Mouse (Mus musculus) megakaryocyte, embryonic 14.5 days (primary cell): ENCODE data around the gene Samd3. TPM values are rescaled to one million over a fixed set of nuclear protein-coding genes. Genes with fewer than 3 reads are reported as not detected.

Experiments used
- H3K27me3 ChIP-seq: replicated peaks from 2 replicates; pipeline ENCODE3; 2012; ENCODE audit warnings: inconsistent platforms
- H3K36me3 ChIP-seq: replicated peaks from 2 replicates; pipeline ENCODE3; 2012; ENCODE audit warnings: low read length, inconsistent platforms, mixed read lengths
- H3K4me1 ChIP-seq: 2 replicates; pipeline ENCODE4 v1.6.1; 2012; ENCODE audit warnings: inconsistent platforms
- H3K4me3 ChIP-seq: replicated peaks from 2 replicates; pipeline ENCODE3; 2012; ENCODE audit warnings: moderate library complexity, mild to moderate bottlenecking, inconsistent platforms
- H3K9me3 ChIP-seq: 2 replicates; pipeline ENCODE4 v1.6.1; 2012; ENCODE audit warnings: inconsistent platforms
- FLI1 ChIP-seq: IDR thresholded peaks from 2 replicates; pipeline ENCODE4 v1.6.1; 2012; ENCODE audit warnings: low read length, inconsistent platforms, mixed read lengths
- GATA1 ChIP-seq: IDR thresholded peaks from 3 replicates; pipeline ENCODE4 v1.6.1; 2012; ENCODE audit warnings: mixed read lengths, low read length, inconsistent platforms, borderline replicate concordance
- polyA plus RNA-seq: library from polyadenylated mRNA; stranded (reverse); fragments of >175 nt; gene quantifications from 2 replicates; pipeline ENCODE4 v1.2.3, GENCODE M21; 2012; ENCODE audit warnings: low replicate concordance; ENCODE audit not compliant: insufficient read depth

The Samd3 gene
- polyA plus RNA-seq, 1 experiment, result not detected

- peaks cover 3% of the 10 kb centered on the region; the same call in 1 of the 2 replicates for H3K4me1 ChIP-seq
- no peaks in the 10 kb centered on the region for H3K27me3 ChIP-seq
- no peak for TF ChIP-seq GATA1
- no peak for TF ChIP-seq FLI1
- no peaks in the 10 kb centered on the region for H3K9me3 ChIP-seq
- no peak overlapping the region for H3K4me3 ChIP-seq
- H3K36me3 ChIP-seq, result peaks cover 76% of the 10 kb centered on the region
Measured at GRCm38 (mm10) chr10:26302336-26302735, 72.8 kb downstream of the Samd3 start.

GRCm38 (mm10) chr10:26303485-26303884, 74.0 kb downstream of the Samd3 start:
- Histone ChIP-seq H3K36me3 (peaks cover 76% of the 10 kb centered on the region), H3K27me3 (no peaks in the 10 kb centered on the region)
- TF ChIP-seq FLI1, result no peak

GRCm38 (mm10) chr10:26314327-26314726, 84.8 kb downstream of the Samd3 start:
- H3K4me1 ChIP-seq, result no peaks in the 10 kb centered on the region
- H3K9me3 ChIP-seq, result no peaks in the 10 kb centered on the region
- H3K36me3 ChIP-seq, result peaks cover 83% of the 10 kb centered on the region
- no peaks in the 10 kb centered on the region for H3K27me3 ChIP-seq
- no peak for TF ChIP-seq GATA1
- TF ChIP-seq FLI1, result no peak
- H3K4me3 ChIP-seq, result no peak overlapping the region

More at GRCm38 (mm10) chr10:26303485-26303884, 74.0 kb downstream of the Samd3 start:
- H3K9me3 ChIP-seq, result no peaks in the 10 kb centered on the region
- H3K4me3 ChIP-seq, result no peak overlapping the region
- H3K4me1 ChIP-seq, result peaks cover 3% of the 10 kb centered on the region; the same call in 1 of the 2 replicates

- H3K36me3 ChIP-seq, result peaks cover 64% of the 10 kb centered on the region
- no peak overlapping the region for H3K4me3 ChIP-seq
- H3K9me3 ChIP-seq, result no peaks in the 10 kb centered on the region
- peaks cover 37% of the 10 kb centered on the region for H3K4me1 ChIP-seq
- TF ChIP-seq GATA1 (no peak), FLI1 (no peak)
- H3K27me3 ChIP-seq, result no peaks in the 10 kb centered on the region
Measured at GRCm38 (mm10) chr10:26320679-26321078, 91.2 kb downstream of the Samd3 start.

Other genes starting within 250 kb of the Samd3 start
- gene Gm9767, start 151.5 kb upstream of the Samd3 start, polyA plus RNA-seq, result not detected in 2 replicates
- not detected in 2 replicates for gene Tmem200a, start 150.7 kb upstream of the Samd3 start, polyA plus RNA-seq
- 3.8 and 8.2 TPM in 2 replicates for gene L3mbtl3, start 146.3 kb downstream of the Samd3 start, polyA plus RNA-seq